Mouse (Mus musculus): ENCODE data around the gene Fem1a. TPM values are rescaled to one million over a fixed set of nuclear protein-coding genes. Genes with fewer than 3 reads are reported as not detected.

Gene Fem1a
- polyA plus RNA-seq, 1 experiment = 43.6 TPM

DNA sequence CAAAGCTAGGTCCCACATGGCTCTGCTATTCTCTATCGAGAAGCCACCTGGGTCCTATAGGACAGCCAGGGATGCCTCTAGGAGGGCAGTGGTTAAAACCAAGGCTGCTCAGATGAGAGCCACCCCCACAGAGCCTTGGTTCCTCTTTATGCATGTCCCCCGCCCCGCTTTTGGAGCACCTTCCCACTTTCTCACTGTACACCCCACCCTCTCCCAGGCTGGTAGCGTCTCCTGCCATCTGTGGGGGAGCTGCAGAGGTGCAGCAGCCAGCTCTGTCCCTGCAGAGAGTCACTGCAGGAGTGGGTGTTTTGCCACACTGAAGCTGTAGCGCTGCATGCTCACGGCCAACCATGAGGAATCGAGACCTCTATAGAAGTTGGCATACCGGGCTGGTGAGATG lies 26.7 kb downstream of the Fem1a start:
- Histone ChIP-seq H3K27me3 (ENCODE audit: control insufficient read depth, insufficient read depth, insufficient read length) (no peaks in the 10 kb centered on the region), H3K4me2 (ENCODE audit: low read depth) (no peak overlapping the region), H3K36me3 (ENCODE audit: control insufficient read depth, insufficient read depth) (peaks cover 8% of the 10 kb centered on the region), H3K79me2 (ENCODE audit: control insufficient read depth, insufficient read depth) (peaks cover 8% of the 10 kb centered on the region), H3ac (ENCODE audit: control insufficient read depth, insufficient read length) (no peak overlapping the region), H3K4me3 (no peak overlapping the region)
- TF ChIP-seq POLR2A (IDR thresholded peaks at IDR 0.05; ENCODE audit: insufficient read length, low read depth) (no peak), POLR2AphosphoS2 (IDR thresholded peaks at IDR 0.05; ENCODE audit: insufficient read length, low read depth) (no peak), E2F4 (IDR thresholded peaks at IDR 0.05; ENCODE audit: insufficient read depth) (no peak), USF1 (IDR thresholded peaks at IDR 0.05; ENCODE audit: low read depth) (no peak), CEBPB (IDR thresholded peaks at IDR 0.05; ENCODE audit: insufficient read depth, poor library complexity, severe bottlenecking) (no peak), TCF3 (IDR thresholded peaks at IDR 0.05; ENCODE audit: insufficient read length, low read depth) (no peak), REST (IDR thresholded peaks at IDR 0.05; ENCODE audit: insufficient read depth, insufficient read length) (no peak), SRF (IDR thresholded peaks at IDR 0.05; ENCODE audit: control insufficient read depth, insufficient read length, low read depth) (no peak), MYOD1 (IDR thresholded peaks at IDR 0.05; ENCODE audit: control insufficient read depth in 1 of 3, insufficient read length in 2 of 3, low read depth in 2 of 3) (no peak), TCF12 (IDR thresholded peaks at IDR 0.05; ENCODE audit: insufficient read depth, poor library complexity, severe bottlenecking) (no peak), MAX (IDR thresholded peaks at IDR 0.05; ENCODE audit: low read depth) (no peak), MYOG (IDR thresholded peaks at IDR 0.05; ENCODE audit: control insufficient read depth in 1 of 3, insufficient read depth in 1 of 3, insufficient read length in 2 of 3, low read depth in 2 of 3) (no peak)

DNA sequence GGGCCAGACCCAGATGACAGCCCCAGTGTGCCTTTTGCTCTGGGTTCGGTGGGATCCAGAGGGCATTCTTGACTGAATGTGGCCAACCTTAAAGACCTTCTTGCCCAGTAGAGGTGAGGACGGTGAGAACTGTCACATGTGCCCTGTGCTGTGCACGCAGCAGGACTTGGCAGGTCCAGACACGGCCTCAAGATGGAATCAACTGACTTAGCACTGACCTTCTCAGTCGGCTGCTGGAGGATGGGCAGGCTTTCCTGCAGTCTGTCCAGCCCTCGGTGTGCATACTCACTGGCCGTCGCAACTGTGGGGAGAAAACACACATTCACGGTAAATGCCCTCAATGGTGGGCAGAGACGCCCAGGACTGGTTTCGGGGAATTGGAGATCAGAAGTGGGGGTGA lies 29.4 kb downstream of the Fem1a start:
- Histone ChIP-seq H3K4me3 (no peak overlapping the region), H3K36me3 (ENCODE audit: control insufficient read depth, insufficient read depth) (peaks cover 8% of the 10 kb centered on the region), H3K27me3 (ENCODE audit: control insufficient read depth, insufficient read depth, insufficient read length) (no peaks in the 10 kb centered on the region), H3ac (ENCODE audit: control insufficient read depth, insufficient read length) (no peak overlapping the region), H3K79me2 (ENCODE audit: control insufficient read depth, insufficient read depth) (peaks cover 12% of the 10 kb centered on the region), H3K4me2 (ENCODE audit: low read depth) (no peak overlapping the region)
- TF ChIP-seq TCF12 (IDR thresholded peaks at IDR 0.05; ENCODE audit: insufficient read depth, poor library complexity, severe bottlenecking) = no peak
- TF ChIP-seq POLR2A (IDR thresholded peaks at IDR 0.05; ENCODE audit: insufficient read length, low read depth) = no peak
- TF ChIP-seq MYOG (IDR thresholded peaks at IDR 0.05; ENCODE audit: control insufficient read depth in 1 of 3, insufficient read depth in 1 of 3, insufficient read length in 2 of 3, low read depth in 2 of 3) = no peak

DNA sequence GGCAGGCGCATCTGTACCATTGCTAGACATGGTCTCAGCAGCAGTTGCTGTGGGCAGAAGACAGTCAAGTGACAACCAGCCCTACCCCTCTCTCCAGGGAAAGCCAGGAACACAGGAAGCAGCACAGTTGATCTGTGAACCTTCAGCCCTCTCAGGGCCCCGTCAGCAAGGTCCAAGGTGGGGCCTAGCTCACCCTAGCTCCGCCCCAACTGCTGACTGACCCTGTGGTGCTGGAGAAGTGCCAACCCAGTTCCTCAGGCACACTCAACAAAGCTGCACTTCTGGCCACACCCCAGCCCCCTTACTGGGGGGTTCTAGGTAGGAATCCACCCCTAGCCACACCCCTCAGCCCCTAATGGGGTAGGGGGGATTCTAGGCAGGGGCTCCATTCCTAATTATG lies 31.2 kb downstream of the Fem1a start:
- H3K4me2 ChIP-seq (ENCODE audit: low read depth) = peak overlapping the region; percentile 99
- no peaks in the 10 kb centered on the region for H3K27me3 ChIP-seq (ENCODE audit: control insufficient read depth, insufficient read depth, insufficient read length)
- no peak overlapping the region for H3K4me3 ChIP-seq
- H3ac ChIP-seq (ENCODE audit: control insufficient read depth, insufficient read length) = no peak overlapping the region
- peaks cover 12% of the 10 kb centered on the region for H3K79me2 ChIP-seq (ENCODE audit: control insufficient read depth, insufficient read depth)
- no peak for TF ChIP-seq MYOD1 (IDR thresholded peaks at IDR 0.05; ENCODE audit: control insufficient read depth in 1 of 3, insufficient read length in 2 of 3, low read depth in 2 of 3)
- TF ChIP-seq REST (IDR thresholded peaks at IDR 0.05; ENCODE audit: insufficient read depth, insufficient read length) = no peak
- TF ChIP-seq MAX (IDR thresholded peaks at IDR 0.05; ENCODE audit: low read depth) = no peak
- no peak for TF ChIP-seq TCF12 (IDR thresholded peaks at IDR 0.05; ENCODE audit: insufficient read depth, poor library complexity, severe bottlenecking)
- TF ChIP-seq TCF3 (IDR thresholded peaks at IDR 0.05; ENCODE audit: insufficient read length, low read depth) = no peak
- no peak for TF ChIP-seq E2F4 (IDR thresholded peaks at IDR 0.05; ENCODE audit: insufficient read depth)
- no peak for TF ChIP-seq POLR2AphosphoS2 (IDR thresholded peaks at IDR 0.05; ENCODE audit: insufficient read length, low read depth)
- TF ChIP-seq CEBPB (IDR thresholded peaks at IDR 0.05; ENCODE audit: insufficient read depth, poor library complexity, severe bottlenecking) = no peak
- no peak for TF ChIP-seq SRF (IDR thresholded peaks at IDR 0.05; ENCODE audit: control insufficient read depth, insufficient read length, low read depth)
- TF ChIP-seq MYOG (IDR thresholded peaks at IDR 0.05; ENCODE audit: control insufficient read depth in 1 of 3, insufficient read depth in 1 of 3, insufficient read length in 2 of 3, low read depth in 2 of 3) = no peak
- TF ChIP-seq POLR2A (IDR thresholded peaks at IDR 0.05; ENCODE audit: insufficient read length, low read depth) = no peak
- no peak for TF ChIP-seq USF1 (IDR thresholded peaks at IDR 0.05; ENCODE audit: low read depth)
- H3K36me3 ChIP-seq (ENCODE audit: control insufficient read depth, insufficient read depth) = peaks cover 8% of the 10 kb centered on the region

DNA sequence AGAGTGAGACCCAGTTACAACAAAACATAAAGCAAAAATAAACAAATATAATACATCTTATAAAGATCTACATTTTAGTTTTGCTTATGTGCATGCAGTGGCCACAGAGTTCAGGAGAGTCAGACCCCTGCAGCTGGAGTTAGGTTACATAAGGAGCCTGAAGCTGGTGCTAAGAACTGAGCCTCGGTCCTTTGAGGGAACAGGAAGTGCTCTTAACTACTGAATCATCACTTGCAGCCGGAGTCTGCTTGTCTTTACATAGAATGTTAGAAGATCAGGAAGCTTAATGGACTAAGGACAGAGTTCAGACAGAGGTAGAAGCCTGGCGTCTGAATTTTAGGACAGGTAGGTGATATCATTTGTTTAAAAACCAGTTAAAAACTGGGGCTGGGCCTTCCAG lies 32.3 kb downstream of the Fem1a start:
- peaks cover 8% of the 10 kb centered on the region for H3K36me3 ChIP-seq (ENCODE audit: control insufficient read depth, insufficient read depth)
- H3K4me2 ChIP-seq (ENCODE audit: low read depth) = peak overlapping the region; percentile 99
- H3K4me3 ChIP-seq = peak overlapping the region; percentile 51
- H3ac ChIP-seq (ENCODE audit: control insufficient read depth, insufficient read length) = no peak overlapping the region
- H3K79me2 ChIP-seq (ENCODE audit: control insufficient read depth, insufficient read depth) = peaks cover 12% of the 10 kb centered on the region
- no peaks in the 10 kb centered on the region for H3K27me3 ChIP-seq (ENCODE audit: control insufficient read depth, insufficient read depth, insufficient read length)
- TF ChIP-seq TCF12 (IDR thresholded peaks at IDR 0.05; ENCODE audit: insufficient read depth, poor library complexity, severe bottlenecking) (no peak), MAX (IDR thresholded peaks at IDR 0.05; ENCODE audit: low read depth) (no peak), E2F4 (IDR thresholded peaks at IDR 0.05; ENCODE audit: insufficient read depth) (no peak), TCF3 (IDR thresholded peaks at IDR 0.05; ENCODE audit: insufficient read length, low read depth) (no peak), SRF (IDR thresholded peaks at IDR 0.05; ENCODE audit: control insufficient read depth, insufficient read length, low read depth) (no peak), CEBPB (IDR thresholded peaks at IDR 0.05; ENCODE audit: insufficient read depth, poor library complexity, severe bottlenecking) (no peak), MYOG (IDR thresholded peaks at IDR 0.05; ENCODE audit: control insufficient read depth in 1 of 3, insufficient read depth in 1 of 3, insufficient read length in 2 of 3, low read depth in 2 of 3) (no peak), POLR2A (IDR thresholded peaks at IDR 0.05; ENCODE audit: insufficient read length, low read depth) (no peak), USF1 (IDR thresholded peaks at IDR 0.05; ENCODE audit: low read depth) (no peak), MYOD1 (IDR thresholded peaks at IDR 0.05; ENCODE audit: control insufficient read depth in 1 of 3, insufficient read length in 2 of 3, low read depth in 2 of 3) (no peak), POLR2AphosphoS2 (IDR thresholded peaks at IDR 0.05; ENCODE audit: insufficient read length, low read depth) (no peak), REST (IDR thresholded peaks at IDR 0.05; ENCODE audit: insufficient read depth, insufficient read length) (no peak)
